Mouse (Mus musculus): Measurements from ENCODE around the gene Flg. TPM values are rescaled to one million over a fixed set of nuclear protein-coding genes. Genes with fewer than 3 reads are reported as not detected.

Gene Flg
- polyA plus RNA-seq (2016; fragmentation: Nextera tagmentation; extraction: Ambion mirVana): not detected in 2 replicates

DNA sequence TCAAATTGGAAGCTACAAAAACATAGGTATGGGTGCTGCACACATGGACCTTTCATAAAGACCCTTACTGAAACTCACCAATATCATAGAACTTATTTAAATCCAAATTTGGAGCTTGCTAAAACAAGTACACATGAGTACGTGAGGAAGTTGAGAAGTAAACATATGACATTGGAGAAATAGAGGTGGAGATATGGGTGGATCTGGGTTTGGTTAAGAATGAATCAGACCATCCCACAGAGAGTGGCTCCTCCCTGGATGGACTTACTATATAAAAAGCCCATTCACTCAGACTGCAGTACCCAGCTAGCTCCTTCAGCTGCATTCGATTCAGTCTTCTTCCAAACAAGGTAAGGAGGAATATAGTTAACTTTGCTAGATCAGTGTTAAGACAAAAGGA lies at the start of gene Flg:
Gene Flg, plus strand, starts transcription at position 301 of the 400 bp plus-strand sequence.
- Histone ChIP-seq H3K4me1 (no peaks in the 10 kb centered on the region), H3K27me3 (ENCODE audit: insufficient read depth, poor library complexity, severe bottlenecking) (no peaks in the 10 kb centered on the region), H3K36me3 (no peaks in the 10 kb centered on the region), H3K9me3 (no peaks in the 10 kb centered on the region), H3K27ac (no peak within 1 kb of the TSS), H3K4me3 (no peak within 1 kb of the TSS)
- 89% methylated on average over 2 of the region's 2 CpGs for WGBS
- DNase-seq (ENCODE audit: low spot score): no peak

DNA sequence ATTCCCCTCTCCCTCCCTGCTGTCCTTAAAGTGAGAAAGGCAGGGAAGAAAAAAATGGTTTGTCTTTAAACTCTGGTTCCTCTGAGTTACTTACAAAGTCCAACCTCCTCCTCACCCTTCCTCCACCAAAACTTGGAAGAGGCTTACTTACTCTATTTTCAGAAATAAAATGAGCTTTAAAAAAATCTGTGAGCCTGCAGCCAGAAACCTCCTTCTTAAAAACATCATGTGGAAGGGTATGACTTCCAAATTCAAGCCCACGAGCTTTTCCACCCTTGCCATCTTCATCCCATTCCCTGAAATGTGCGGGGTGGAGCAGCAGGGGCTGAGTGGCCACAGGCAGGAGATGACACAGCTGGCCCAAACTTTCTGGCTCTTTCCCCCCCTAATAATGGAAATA lies 24.2 kb downstream of the Flg start:
- H3K9me3 ChIP-seq: no peaks in the 10 kb centered on the region
- H3K4me3 ChIP-seq: no peak overlapping the region
- WGBS: 79% methylated on average over 2 of the region's 2 CpGs
- no peaks in the 10 kb centered on the region for H3K4me1 ChIP-seq
- H3K36me3 ChIP-seq: no peaks in the 10 kb centered on the region
- H3K27ac ChIP-seq: no peak overlapping the region
- DNase-seq (ENCODE audit: low spot score): no peak
- H3K27me3 ChIP-seq (ENCODE audit: insufficient read depth, poor library complexity, severe bottlenecking): no peaks in the 10 kb centered on the region

DNA sequence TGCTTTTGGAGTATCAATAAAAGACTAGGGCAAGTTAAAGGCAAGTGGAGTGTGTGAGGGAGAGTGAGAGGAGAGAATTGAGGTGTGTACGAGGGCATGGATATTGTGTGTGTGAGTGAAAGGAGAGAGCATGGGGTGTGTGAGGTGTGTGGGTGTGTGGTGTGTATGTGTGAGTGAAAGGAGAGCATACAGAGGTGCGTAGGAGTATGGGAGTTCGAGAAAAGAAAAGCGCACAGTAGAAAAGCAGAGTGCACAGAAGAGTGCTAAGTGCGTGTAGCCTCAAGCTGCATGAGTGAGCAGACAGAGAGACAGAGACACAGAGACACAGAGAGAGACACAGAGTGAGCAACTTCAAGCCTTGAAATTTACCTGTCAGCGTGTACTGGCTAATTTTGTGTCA lies 26.5 kb downstream of the Flg start:
- Histone ChIP-seq H3K4me1 (no peaks in the 10 kb centered on the region), H3K27me3 (ENCODE audit: insufficient read depth, poor library complexity, severe bottlenecking) (no peaks in the 10 kb centered on the region), H3K4me3 (no peak overlapping the region), H3K27ac (no peak overlapping the region), H3K36me3 (no peaks in the 10 kb centered on the region), H3K9me3 (no peaks in the 10 kb centered on the region)
- DNase-seq (ENCODE audit: low spot score): no peak
- 84% methylated on average over 6 of the region's 6 CpGs for WGBS

DNA sequence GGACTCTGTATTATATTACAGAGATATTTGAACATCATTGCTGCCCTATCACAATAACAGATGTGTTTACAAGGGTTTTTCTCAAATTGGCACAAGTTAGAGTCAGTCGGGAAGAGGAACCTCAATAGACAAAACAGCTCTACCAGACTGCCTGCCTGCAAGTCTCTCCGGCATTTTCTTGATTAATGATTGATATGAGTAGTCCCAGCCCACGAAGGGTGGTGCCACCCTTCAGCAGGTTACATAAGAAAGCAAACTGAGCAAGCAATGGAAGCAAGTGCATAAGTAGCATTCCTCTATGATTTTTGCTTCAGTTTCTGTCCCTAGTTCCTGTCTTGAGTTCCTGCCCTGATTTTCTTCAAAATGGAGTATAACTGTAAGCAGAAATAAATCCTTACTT lies 28.6 kb downstream of the Flg start:
- H3K4me3 ChIP-seq: no peak overlapping the region
- H3K4me1 ChIP-seq: no peaks in the 10 kb centered on the region
- no peaks in the 10 kb centered on the region for H3K36me3 ChIP-seq
- H3K27ac ChIP-seq: no peak overlapping the region
- H3K27me3 ChIP-seq (ENCODE audit: insufficient read depth, poor library complexity, severe bottlenecking): no peaks in the 10 kb centered on the region
- WGBS: 68% methylated on average over 3 of the region's 3 CpGs
- no peaks in the 10 kb centered on the region for H3K9me3 ChIP-seq
- no peak for DNase-seq (ENCODE audit: low spot score)

DNA sequence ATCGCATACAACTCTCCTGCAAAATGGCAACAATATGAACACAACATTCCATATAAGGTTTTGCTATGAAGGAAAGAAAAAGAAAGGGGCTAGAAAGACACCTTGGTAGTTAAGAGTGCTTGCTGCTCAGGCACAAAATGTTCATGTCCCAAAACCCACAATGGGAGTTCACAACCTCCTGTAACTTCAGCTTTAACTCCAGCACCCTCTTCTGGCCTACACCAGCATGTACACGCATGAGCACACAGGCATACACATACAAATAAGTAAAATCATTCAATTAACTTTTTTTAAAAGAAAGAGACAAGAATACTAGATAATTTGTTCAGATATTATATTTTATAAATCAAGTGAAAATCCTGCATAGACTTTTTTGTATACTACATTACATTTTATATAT lies 32.8 kb downstream of the Flg start:
- Histone ChIP-seq H3K9me3 (no peaks in the 10 kb centered on the region), H3K27me3 (ENCODE audit: insufficient read depth, poor library complexity, severe bottlenecking) (no peaks in the 10 kb centered on the region), H3K4me3 (no peak overlapping the region), H3K27ac (no peak overlapping the region), H3K36me3 (no peaks in the 10 kb centered on the region), H3K4me1 (no peaks in the 10 kb centered on the region)
- DNase-seq (ENCODE audit: low spot score): no peak
- WGBS: 68% methylated on average over 2 of the region's 2 CpGs

DNA sequence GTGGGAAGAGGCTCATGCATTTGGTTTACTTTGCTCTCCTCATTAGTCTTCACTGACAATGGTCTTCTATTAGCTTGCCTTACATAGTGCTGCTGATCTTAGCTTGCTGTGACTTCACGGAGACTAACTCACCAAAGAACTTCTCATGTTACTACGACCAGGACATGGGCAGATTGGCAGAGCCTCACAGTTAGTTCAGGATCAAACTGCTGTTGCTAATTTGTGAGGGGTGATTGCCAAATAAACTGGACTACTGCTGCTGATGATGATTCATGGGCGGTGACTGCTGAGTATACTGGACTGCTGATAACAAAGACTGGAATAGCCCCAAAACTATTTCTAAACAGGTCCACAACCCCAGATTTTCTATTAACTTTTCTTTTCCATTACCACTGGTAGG lies 38.0 kb downstream of the Flg start:
- WGBS: 82% methylated on average over 3 of the region's 3 CpGs
- Histone ChIP-seq H3K27ac (no peak overlapping the region), H3K4me3 (no peak overlapping the region), H3K9me3 (no peaks in the 10 kb centered on the region), H3K27me3 (ENCODE audit: insufficient read depth, poor library complexity, severe bottlenecking) (no peaks in the 10 kb centered on the region), H3K36me3 (no peaks in the 10 kb centered on the region), H3K4me1 (no peaks in the 10 kb centered on the region)
- DNase-seq (ENCODE audit: low spot score): no peak

DNA sequence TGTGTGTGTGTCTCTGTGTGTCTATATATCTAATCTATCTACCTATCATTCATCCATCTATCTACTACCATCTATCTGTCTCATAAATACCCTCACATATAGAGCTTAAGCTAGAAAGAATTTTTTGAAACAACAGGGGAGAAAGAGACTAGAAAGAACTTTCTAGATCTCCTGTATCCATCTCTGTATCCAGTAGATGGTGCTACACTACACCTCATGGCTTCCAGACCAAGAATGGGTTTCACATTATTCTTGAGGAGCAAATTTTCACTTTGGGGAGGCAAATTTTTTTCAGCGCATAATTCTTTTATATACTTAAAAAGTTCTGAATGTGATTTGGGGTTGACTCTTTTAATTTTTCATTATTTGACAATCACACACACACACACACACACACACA lies 41.1 kb downstream of the Flg start:
- H3K36me3 ChIP-seq: no peaks in the 10 kb centered on the region
- H3K27ac ChIP-seq: no peak overlapping the region
- H3K4me3 ChIP-seq: no peak overlapping the region
- H3K27me3 ChIP-seq (ENCODE audit: insufficient read depth, poor library complexity, severe bottlenecking): no peaks in the 10 kb centered on the region
- no peaks in the 10 kb centered on the region for H3K9me3 ChIP-seq
- WGBS: 71% methylated on average over 1 of the region's 1 CpGs
- DNase-seq (ENCODE audit: low spot score): no peak
- H3K4me1 ChIP-seq: no peaks in the 10 kb centered on the region

DNA sequence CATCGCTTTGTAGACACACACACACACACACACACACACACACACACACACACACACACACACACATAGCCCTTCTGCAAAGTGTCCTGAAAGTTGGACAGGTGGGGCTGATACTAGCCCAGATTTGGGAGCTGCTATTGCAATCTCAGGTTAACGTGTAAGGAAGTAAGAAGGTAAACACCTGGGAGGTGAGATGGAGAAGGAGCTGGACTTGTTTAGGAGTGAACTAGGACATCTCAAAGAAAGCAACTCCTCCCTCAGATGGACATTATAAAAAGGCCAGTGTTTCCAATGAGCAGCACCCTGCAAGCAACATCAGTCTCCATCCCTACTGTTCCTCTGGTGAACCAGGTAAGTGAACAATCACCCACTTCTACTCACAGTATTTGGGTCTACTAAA lies 46.1 kb downstream of the Flg start, which contains the start of gene Hrnr:
Gene Hrnr, plus strand, starts transcription at position 301 of the 400 bp plus-strand sequence.
- Histone ChIP-seq H3K4me1 (no peaks in the 10 kb centered on the region), H3K27ac (no peak within 1 kb of the TSS), H3K9me3 (no peaks in the 10 kb centered on the region), H3K27me3 (ENCODE audit: insufficient read depth, poor library complexity, severe bottlenecking) (no peaks in the 10 kb centered on the region), H3K4me3 (no peak within 1 kb of the TSS), H3K36me3 (no peaks in the 10 kb centered on the region)
- no peak for DNase-seq (ENCODE audit: low spot score)
- 70% methylated on average over 2 of the region's 2 CpGs for WGBS

DNA sequence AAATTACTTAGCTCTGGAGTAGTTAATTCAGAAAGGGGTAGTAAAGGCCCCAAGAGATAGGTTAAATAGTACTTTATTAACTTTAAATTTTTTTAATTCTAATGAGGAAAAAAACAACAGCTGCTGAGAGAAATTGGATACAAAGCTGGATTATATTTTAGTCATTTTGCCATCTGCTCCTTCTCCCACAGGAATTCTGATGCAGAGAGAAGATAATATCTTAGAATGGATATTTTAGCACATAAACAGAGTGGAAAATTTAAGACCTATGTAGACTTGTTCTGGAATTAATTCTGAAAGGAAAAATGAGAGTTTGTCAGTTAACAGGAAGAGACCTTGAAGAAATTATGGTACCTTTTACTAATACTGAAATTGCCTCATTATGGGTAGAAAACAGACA lies 64.4 kb downstream of the Flg start:
- H3K36me3 ChIP-seq: no peaks in the 10 kb centered on the region
- DNase-seq (ENCODE audit: low spot score): no peak
- no peaks in the 10 kb centered on the region for H3K27me3 ChIP-seq (ENCODE audit: insufficient read depth, poor library complexity, severe bottlenecking)
- H3K4me3 ChIP-seq: no peak overlapping the region
- H3K4me1 ChIP-seq: no peaks in the 10 kb centered on the region
- no peak overlapping the region for H3K27ac ChIP-seq
- no peaks in the 10 kb centered on the region for H3K9me3 ChIP-seq

DNA sequence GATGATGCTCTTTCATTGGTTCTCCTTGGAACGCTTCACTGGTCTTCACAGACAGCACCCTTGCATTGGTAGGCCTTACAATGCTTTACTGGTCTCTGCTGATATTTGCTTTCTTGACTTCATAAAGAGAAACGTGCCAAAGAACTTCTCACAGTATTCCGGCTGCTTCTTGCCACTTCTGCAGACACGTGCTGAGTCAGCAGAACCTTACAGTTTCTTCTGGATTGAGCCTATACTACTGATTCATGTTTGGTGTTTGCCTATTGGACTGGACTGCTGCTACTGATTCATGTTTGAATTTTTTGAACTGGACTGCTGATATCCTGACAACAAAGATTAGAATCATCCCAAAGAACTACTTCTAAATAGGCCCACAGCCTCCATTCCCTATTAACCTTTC lies 66.7 kb downstream of the Flg start:
- no peak overlapping the region for H3K4me3 ChIP-seq
- DNase-seq (ENCODE audit: low spot score): no peak
- no peak overlapping the region for H3K27ac ChIP-seq
- WGBS: 87% methylated on average over 4 of the region's 4 CpGs
- no peaks in the 10 kb centered on the region for H3K4me1 ChIP-seq
- no peaks in the 10 kb centered on the region for H3K9me3 ChIP-seq
- H3K36me3 ChIP-seq: no peaks in the 10 kb centered on the region
- H3K27me3 ChIP-seq (ENCODE audit: insufficient read depth, poor library complexity, severe bottlenecking): no peaks in the 10 kb centered on the region

Other genes starting within 250 kb of the Flg start
- gene Gm4858, start 204.7 kb upstream of the Flg start, polyA plus RNA-seq (2016; fragmentation: Nextera tagmentation; extraction: Ambion mirVana): not detected in 2 replicates
- not detected in 2 replicates for gene Crnn, start 128.7 kb upstream of the Flg start, polyA plus RNA-seq (2016; fragmentation: Nextera tagmentation; extraction: Ambion mirVana)
- not detected in 2 replicates for gene Flg2, start 76.2 kb upstream of the Flg start, polyA plus RNA-seq (2016; fragmentation: Nextera tagmentation; extraction: Ambion mirVana)
- not detected in 2 replicates for gene Hrnr, start 46.2 kb downstream of the Flg start, polyA plus RNA-seq (2016; fragmentation: Nextera tagmentation; extraction: Ambion mirVana)
- not detected in 2 replicates for gene Rptn, start 120.2 kb downstream of the Flg start, polyA plus RNA-seq (2016; fragmentation: Nextera tagmentation; extraction: Ambion mirVana)
- gene Tchh, start 168.8 kb downstream of the Flg start, polyA plus RNA-seq (2016; fragmentation: Nextera tagmentation; extraction: Ambion mirVana): 0.20 and 0.38 TPM in 2 replicates
- not detected in 2 replicates for gene Tchhl1, start 195.2 kb downstream of the Flg start, polyA plus RNA-seq (2016; fragmentation: Nextera tagmentation; extraction: Ambion mirVana)
- gene S100a11, start 247.0 kb downstream of the Flg start, polyA plus RNA-seq (2016; fragmentation: Nextera tagmentation; extraction: Ambion mirVana): 430 and 549 TPM in 2 replicates

All from heart, embryonic 10.5 days (tissue).